Mouse (Mus musculus): ENCODE results near the gene Snrk.

The Snrk gene

DNA sequence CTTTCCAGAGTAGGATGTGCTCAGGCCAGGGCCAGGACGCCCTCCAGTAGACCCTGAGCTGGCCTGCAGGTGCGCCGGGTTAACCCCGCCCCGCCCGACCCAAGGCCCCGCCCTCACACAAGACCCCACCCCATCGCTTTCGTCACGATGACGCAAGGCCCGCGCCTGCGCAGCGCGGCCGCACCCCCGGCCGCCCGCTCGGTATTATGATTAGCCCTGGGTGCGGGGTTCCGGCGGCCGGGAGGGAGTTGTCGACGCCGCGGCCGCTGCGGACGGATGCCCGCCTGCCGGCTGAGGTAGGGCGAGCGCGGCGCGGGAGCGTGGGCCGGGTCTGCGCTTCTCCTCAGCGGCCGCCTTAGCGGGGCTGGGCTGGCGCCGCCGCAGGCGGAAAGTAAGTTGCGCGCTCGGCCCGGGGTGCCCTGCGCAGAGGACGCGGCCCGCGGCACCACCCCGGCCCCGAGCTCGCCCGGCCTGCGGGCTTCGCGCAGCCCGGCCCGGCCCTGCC is at the start of gene Snrk:
Gene Snrk, plus strand, starts transcription at position 155 of the 505 bp plus-strand sequence.
- DNase-seq, result peak; percentile 87

DNA sequence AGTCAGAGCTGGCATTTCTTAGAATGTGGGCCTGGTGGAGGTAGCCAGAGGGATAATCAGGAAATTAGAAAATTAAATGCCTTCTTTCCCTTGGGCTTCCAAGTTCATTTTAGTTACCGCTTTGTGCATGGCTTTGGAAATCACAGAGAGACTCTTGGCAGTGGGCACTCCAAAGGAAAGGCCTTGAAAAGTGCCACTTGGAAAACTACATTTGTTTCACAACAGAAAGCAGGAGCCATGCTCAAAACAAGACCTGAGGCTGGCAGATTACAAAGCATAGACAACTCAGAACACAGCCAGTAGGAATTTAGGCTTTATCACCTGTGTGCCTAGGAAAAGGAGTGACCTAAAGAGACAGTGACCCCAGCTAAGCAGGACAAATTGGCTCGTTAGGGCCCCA is 49.4 kb upstream of the Snrk start:
- DNase-seq, result no peak

DNA sequence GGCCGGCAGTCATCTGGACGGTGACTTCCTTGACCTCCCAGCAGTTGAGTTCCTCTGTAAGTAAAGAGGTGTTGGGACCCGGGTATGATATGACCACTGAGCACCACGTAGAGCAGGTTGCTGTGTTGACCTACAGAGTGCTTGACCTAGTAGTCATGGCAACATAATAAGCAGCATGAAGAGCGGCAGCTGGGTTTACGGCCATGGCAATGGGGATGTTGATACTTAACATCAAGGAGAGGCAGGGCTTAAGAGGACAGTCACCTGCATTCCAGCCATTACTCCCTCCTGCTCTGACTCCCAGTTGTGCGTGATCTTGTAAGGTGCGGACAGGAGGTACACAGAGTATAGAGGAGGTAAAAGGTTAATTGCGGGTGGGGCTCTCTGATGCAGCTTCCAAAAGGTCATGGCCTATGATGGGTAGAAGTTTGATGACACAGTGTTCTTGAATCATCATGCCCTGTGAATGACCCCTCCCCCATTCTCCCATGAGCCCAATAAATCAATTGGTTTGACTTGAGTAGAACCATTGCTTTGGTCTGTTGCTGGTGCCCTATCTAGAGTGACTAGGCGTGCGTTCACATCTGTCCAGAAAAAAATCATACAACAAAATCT is 47.4 kb upstream of the Snrk start:
- no peak for DNase-seq

- DNase-seq, result no peak
Measured at GRCm38 (mm10) chr9:122073980-122074379, 43.1 kb upstream of the Snrk start.

- DNase-seq, result no peak
Measured at GRCm38 (mm10) chr9:122074575-122074974, 42.5 kb upstream of the Snrk start.

- DNase-seq, result no peak
Measured at GRCm38 (mm10) chr9:122078456-122078855, 38.6 kb upstream of the Snrk start.

GRCm38 (mm10) chr9:122083698-122084097 is 33.4 kb upstream of the Snrk start:
- DNase-seq, result no peak

DNA sequence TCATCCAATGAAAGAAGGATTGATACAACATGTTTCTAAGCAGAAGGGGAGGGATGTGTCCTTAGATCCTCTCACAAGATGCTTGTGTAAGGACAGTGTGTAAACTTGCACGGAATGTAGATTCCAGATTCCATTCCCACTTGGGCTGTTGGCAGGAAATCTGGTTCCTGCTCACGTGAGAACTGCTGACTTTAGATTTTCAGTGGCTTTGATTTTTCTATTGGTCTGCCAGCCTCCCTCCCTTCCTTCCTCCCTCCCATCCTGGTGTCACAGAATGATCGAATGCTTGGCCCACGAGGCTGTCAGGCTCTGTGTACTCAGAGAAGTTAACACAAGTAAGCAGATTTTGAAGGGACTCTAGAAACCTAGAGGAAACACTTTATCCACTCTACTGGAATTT is 32.9 kb upstream of the Snrk start:
- no peak for DNase-seq

- DNase-seq, result no peak
Measured at GRCm38 (mm10) chr9:122084636-122085035, 32.4 kb upstream of the Snrk start.

DNA sequence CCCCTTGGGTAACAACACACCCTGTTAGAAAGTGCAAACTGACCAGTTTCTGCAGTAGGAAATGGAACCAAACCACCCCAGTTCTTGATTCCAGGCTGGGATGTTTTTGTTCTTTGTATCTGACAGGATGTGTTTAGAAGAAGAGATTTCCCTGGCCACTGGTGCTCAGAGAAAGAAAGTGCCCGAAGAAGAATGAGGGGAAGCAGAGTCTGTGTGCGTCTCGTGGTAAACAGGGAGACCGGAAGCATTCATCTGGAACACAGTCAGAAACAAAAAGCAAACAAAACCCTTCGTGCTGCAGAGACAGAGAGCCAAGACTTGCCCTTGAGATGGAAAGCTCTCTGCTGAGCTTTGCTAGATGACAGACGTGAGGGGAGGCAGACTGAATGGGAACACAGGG is 32.0 kb upstream of the Snrk start:
- DNase-seq, result no peak

GRCm38 (mm10) chr9:122085550-122086205 is 31.4 kb upstream of the Snrk start:
- no peak for DNase-seq

DNA sequence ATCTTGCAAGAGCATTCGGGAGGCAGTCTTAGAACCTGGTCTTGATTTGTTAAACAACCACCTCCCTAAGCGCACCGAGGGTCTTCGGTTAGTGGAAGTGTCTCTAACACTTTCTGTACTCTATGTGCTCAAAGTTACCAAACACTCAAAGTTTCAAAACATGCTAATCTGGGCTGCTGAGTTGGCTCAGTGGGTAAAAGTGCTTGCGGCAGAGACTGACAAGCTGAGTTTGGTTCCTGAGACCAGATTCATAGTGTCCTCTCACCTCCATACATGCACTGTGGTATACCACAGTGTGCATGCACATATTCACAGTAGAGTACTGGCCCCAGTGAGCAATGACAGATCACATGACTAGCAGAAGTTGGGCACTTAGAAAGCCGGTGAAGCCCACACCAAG is 30.0 kb upstream of the Snrk start:
- DNase-seq, result no peak

DNA sequence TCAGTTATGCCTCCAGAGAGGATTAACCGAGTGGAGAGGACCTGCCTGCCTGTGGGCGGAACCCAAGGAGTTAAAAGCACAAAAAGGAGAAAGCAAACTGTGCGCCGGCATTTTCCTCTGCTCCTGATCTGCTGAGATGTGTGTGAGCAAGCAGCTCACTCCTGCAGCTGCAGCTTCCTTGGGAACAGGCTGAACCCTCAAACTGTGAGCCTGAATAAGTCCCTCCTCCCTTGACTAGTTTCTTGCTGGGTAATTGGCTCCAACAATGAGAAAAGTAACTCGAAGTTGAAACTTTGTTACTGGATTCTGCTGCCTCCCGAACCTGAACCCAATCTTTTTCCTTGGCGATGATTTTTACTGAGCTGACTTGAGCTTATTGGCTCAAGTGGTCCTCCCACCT is 25.9 kb upstream of the Snrk start:
- DNase-seq, result no peak

GRCm38 (mm10) chr9:122091782-122092228 is 25.3 kb upstream of the Snrk start:
- no peak for DNase-seq

DNA sequence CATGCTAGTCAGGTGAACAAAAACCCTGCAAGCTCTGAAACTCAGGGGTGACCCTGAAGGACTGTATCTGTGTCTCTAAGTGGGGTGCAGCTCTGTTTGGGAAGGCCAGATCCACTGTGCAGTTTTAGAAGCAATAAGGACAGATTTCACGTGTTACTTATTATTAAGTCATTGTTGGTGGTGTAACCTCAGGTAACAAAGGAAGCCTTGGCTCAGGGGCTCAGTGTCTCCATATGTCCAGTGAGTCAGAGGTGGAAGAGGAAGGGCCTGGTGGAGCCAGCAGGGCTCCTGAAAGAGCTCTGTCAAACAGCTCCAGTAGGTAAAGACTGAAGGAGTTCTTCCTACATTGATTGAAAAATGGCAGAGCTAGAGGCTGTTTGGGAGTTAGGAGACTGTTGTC is 22.9 kb upstream of the Snrk start:
- no peak for DNase-seq

DNA sequence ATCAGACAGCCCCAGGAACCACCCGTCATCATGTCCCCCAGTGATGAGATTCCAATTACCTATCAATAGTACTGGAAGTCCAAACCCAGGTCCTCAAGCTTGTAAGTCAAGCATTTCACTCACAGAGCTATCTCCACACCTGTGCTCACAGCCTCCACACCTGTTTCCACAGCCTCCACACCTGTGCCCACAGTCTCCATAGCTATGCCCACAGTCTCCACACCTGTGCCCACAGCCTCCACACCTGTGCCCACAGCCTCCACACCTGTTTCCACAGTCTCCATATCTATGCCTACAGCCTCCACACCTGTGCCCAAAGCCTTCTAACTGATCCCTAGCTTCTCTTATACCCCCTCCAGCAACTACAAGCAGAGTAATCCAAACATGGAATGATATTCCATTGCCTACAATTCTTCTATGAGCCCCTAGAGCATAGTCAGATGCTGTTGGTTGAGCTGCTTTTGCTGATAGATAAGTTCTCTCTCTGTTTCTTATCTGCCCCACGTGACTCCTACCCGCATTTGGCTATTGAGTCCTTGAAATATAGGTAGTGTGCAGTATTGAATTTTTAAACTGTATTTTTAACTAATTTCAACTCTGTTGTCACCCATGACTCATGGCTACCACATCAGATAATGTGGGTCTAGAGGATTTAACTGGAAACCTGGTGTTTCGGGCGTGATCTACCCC is 20.1 kb upstream of the Snrk start:
- no peak for DNase-seq

GRCm38 (mm10) chr9:122097535-122097934 is 19.5 kb upstream of the Snrk start:
- DNase-seq, result no peak

GRCm38 (mm10) chr9:122100584-122101127 is 16.4 kb upstream of the Snrk start:
- no peak for DNase-seq

- DNase-seq, result no peak
Measured at GRCm38 (mm10) chr9:122101196-122101595, 15.9 kb upstream of the Snrk start.

DNA sequence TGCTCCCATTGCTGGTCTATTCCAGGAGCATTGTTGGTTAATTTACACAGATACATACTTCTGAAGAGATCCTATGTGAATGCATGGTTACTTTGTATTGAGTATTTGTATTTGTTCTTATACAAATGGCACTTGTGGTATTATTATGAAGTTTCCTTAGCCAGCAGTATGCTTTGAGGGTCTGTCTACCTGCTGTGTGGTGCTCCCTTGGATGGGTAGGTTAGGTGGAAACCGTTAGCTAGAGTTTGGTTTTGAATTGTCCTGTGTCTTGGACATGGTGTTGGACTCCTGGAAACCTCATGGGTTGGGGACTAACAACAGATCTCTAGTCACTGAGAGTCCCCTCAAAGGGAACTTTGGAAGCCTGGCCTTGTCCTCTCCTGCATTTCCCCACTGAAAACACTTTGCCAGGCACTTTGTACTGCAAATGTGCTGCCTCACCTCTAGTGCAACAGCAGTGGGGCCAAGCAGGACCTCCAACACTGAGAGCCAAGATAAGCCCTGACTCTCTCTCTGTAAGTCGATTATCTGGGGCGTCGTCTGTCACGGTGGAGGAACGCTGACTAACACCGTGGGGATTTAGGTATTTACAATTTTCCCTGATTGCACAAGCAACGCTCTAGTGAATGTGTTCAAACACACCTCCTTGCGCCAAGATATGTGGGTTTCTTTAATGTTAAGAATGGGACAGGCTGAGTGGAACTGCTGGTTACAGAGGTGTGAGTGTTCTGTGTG is 13.3 kb upstream of the Snrk start:
- DNase-seq, result no peak

GRCm38 (mm10) chr9:122104285-122104829 is 12.7 kb upstream of the Snrk start:
- no peak for DNase-seq

GRCm38 (mm10) chr9:122107701-122108375 is 9.2 kb upstream of the Snrk start:
- no peak for DNase-seq

Data from cerebellum, adult 11-12 months (tissue).